Mouse (Mus musculus) brain, adult 10 weeks (tissue): ENCODE data around the gene Tvp23a. TPM values are rescaled to one million over a fixed set of nuclear protein-coding genes. Genes with fewer than 3 reads are reported as not detected.

ENCODE experiments used
- polyA plus RNA-seq: library from polyadenylated mRNA; stranded (reverse); fragments of 350-450 nt; fragmentation: Illumina TruSeq; extraction: RNeasy Lipid Tissue Mini Kit (QIAGEN cat#74804); gene quantifications from one replicate; pipeline ENCODE4 v1.2.3, GENCODE M21; 2015; ENCODE audit warnings: low read depth, low replicate concordance

Gene Tvp23a
- polyA plus RNA-seq = 32.2 TPM

GRCm38 (mm10) chr16:10447264-10447594 is at the start of gene Tvp23a:
Tvp23a (minus strand) TSS chr16:10447362.

GRCm38 (mm10) chr16:10479857-10480256 is 32.7 kb upstream of the Tvp23a start, which contains the start of gene Ciita:
Ciita (plus strand) TSS chr16:10480059.

GRCm38 (mm10) chr16:10411764-10412746 is 35.1 kb downstream of the Tvp23a start, which contains the start of gene Nubp1:
Nubp1 (plus strand) TSS chr16:10411948.

GRCm38 (mm10) chr16:10394699-10395540 is 52.2 kb downstream of the Tvp23a start, which contains the start of gene Tekt5:
Tekt5 (minus strand) TSS chr16:10395490.

Other genes with a start within 250 kb of the Tvp23a start
- gene Emp2, start 133.4 kb downstream of the Tvp23a start, polyA plus RNA-seq = 19.5 TPM
- 12.8 TPM for gene Tekt5, start 51.9 kb downstream of the Tvp23a start, polyA plus RNA-seq
- 25.1 TPM for gene Nubp1, start 35.4 kb downstream of the Tvp23a start, polyA plus RNA-seq
- not detected for gene Ciita, start 32.7 kb upstream of the Tvp23a start, polyA plus RNA-seq
- gene Dexi, start 95.7 kb upstream of the Tvp23a start, polyA plus RNA-seq = 60.5 TPM
- 46.7 TPM for gene Clec16a, start 98.0 kb upstream of the Tvp23a start, polyA plus RNA-seq